Mouse (Mus musculus) macrophage (primary cell): ENCODE results near the gene Scn10a. TPM values are rescaled to one million over a fixed set of nuclear protein-coding genes. Genes with fewer than 3 reads are reported as not detected.
A peak's percentile ranks its signal among the peaks of the same experiment; 100 is the strongest.

ENCODE experiments used
- H3K27ac ChIP-seq: fragments of 350-480 bp; formaldehyde crosslinking; 2 replicates; pipeline ENCODE4 v1.9.0; 2021
- H3K36me3 ChIP-seq: fragments of 350-480 bp; formaldehyde crosslinking; 2 replicates; pipeline ENCODE4 v1.9.0; 2021; ENCODE audit errors: inconsistent target
- H3K4me3 ChIP-seq: fragments of 350-480 bp; formaldehyde crosslinking; 2 replicates; pipeline ENCODE4 v1.9.0; 2021; ENCODE audit errors: inconsistent target
- H3K79me2 ChIP-seq: fragments of 350-480 bp; formaldehyde crosslinking; 2 replicates; pipeline ENCODE4 v1.9.0; 2021; ENCODE audit errors: inconsistent target
- WGBS: methylation state at CpG from one replicate; pipeline ENCODE4 v1.1.7; 2026; ENCODE audit warnings: inconsistent platforms; ENCODE audit not compliant: missing documents; 5-methylcytosine and 5-hydroxymethylcytosine counted together
- polyA plus RNA-seq: library from polyadenylated mRNA; stranded (reverse); fragments of 250-400 nt; gene quantifications from 3 replicates; pipeline ENCODE4 v1.2.4, GENCODE M21; 2018; ENCODE audit warnings: inconsistent platforms
- total RNA-seq, 78 experiments: library from RNA; depleted of rRNA; stranded (reverse); fragments of 250-400 nt; gene quantifications; 1 replicate in 9 of 78; 2 replicates in 24 of 78; 3 replicates in 43 of 78; 4 replicates in 2 of 78; pipeline ENCODE4 v1.2.4; 2018; ENCODE audit warnings: inconsistent platforms in 56 of 78

Scn10a gene
- not detected for total RNA-seq (2018; cell fraction: chromatin; rRNA removed)
- not detected for total RNA-seq (2018; cell fraction: cytosol; rRNA removed)
- total RNA-seq (2018; cell fraction: nucleus; rRNA removed): not detected
- polyA plus RNA-seq: not detected in 3 replicates

GRCm38 (mm10) chr9:119719222-119719621, at the start of gene Scn10a:
Gene Scn10a (minus strand): TSS chr9:119719322.
- no peak within 1 kb of the TSS for H3K4me3 ChIP-seq
- H3K79me2 ChIP-seq: no peaks in the 10 kb centered on the region
- H3K27ac ChIP-seq: no peak within 1 kb of the TSS
- 87% methylated on average over 11 of the region's 11 CpGs for WGBS
- H3K36me3 ChIP-seq: no peaks in the 10 kb centered on the region

DNA sequence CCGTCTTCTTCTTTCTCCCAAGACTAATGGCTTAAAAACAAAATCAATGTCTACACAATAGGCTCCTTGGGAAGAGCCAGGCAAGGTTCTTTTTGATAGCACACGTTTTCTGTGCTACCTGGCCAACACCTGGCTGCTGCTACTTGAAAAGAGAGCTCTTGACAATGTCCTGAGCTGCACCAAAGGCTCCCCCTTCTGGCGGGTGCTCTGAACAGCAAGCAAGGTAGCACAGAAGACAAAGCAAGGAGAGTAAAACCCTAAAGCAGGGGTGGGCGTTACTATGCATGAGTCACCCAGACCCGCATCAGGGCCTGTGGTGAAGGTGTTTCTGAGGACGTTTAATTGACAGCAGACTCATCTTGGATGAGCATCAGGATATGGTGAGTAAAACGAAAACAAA, 49.5 kb upstream of the Scn10a start:
- Histone ChIP-seq H3K27ac (no peak overlapping the region), H3K79me2 (no peaks in the 10 kb centered on the region)
- WGBS: 59% methylated on average over 6 of the region's 7 CpGs

GRCm38 (mm10) chr9:119760226-119760625, 41.1 kb upstream of the Scn10a start:
- no peak overlapping the region for H3K4me3 ChIP-seq

More for the DNA sequence above, 49.5 kb upstream of the Scn10a start:
- Histone ChIP-seq H3K4me3 (no peak overlapping the region), H3K36me3 (no peaks in the 10 kb centered on the region)

GRCm38 (mm10) chr9:119759457-119759856, 40.3 kb upstream of the Scn10a start:
- H3K4me3 ChIP-seq: no peak overlapping the region
- no peaks in the 10 kb centered on the region for H3K79me2 ChIP-seq
- 100% methylated on average over 1 of the region's 1 CpGs for WGBS
- no peak overlapping the region for H3K27ac ChIP-seq
- H3K36me3 ChIP-seq: no peaks in the 10 kb centered on the region

More at GRCm38 (mm10) chr9:119760226-119760625, 41.1 kb upstream of the Scn10a start:
- Histone ChIP-seq H3K79me2 (no peaks in the 10 kb centered on the region), H3K36me3 (no peaks in the 10 kb centered on the region), H3K27ac (no peak overlapping the region)
- WGBS: 100% methylated on average over 3 of the region's 3 CpGs

GRCm38 (mm10) chr9:119751507-119751906, 32.4 kb upstream of the Scn10a start:
- Histone ChIP-seq H3K36me3 (no peaks in the 10 kb centered on the region), H3K79me2 (no peaks in the 10 kb centered on the region), H3K27ac (no peak overlapping the region), H3K4me3 (no peak overlapping the region)
- 2% methylated on average over 5 of the region's 5 CpGs for WGBS

DNA sequence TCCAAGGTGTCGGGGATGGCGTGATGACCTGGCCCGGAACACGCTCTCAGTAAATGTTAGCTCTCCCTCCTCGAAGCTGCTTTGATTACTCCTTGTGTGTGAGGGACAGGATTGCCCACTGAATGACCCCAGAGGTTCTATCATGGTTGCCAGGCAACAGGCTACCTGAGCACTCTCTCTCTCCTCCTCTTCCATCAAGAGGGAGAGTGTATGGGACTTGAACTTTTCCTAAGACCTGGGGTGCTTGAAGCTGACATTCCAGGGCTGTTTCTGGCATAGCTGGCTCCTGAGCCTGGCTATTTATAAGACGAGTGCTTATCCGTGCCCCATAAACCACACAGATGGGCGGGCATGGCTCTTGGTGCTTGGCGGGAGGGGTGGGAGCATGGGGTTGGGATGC, 30.0 kb upstream of the Scn10a start:
- H3K27ac ChIP-seq: no peak overlapping the region
- H3K4me3 ChIP-seq: no peak overlapping the region
- H3K36me3 ChIP-seq: no peaks in the 10 kb centered on the region
- H3K79me2 ChIP-seq: no peaks in the 10 kb centered on the region
- 86% methylated on average over 5 of the region's 9 CpGs for WGBS

DNA sequence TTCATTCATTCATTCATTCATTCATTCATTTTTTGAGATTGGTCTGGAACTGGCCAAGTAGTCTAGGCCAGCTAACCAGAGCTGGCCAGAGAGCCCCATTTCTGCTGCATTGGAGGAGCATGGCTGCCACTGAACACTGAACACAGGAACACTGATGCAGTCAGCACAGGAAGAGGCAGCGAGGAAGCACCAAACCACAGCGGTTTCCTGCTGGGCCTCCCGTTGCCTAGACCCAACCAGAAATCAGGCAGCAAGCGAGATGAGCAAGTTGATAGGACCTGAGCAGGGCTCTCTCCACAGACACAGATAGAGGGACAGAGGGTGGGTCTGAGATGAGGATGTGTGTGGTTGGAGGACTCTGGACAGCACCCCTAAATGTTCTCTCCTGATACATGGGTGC, 24.8 kb upstream of the Scn10a start:
- Histone ChIP-seq H3K36me3 (no peaks in the 10 kb centered on the region), H3K79me2 (no peaks in the 10 kb centered on the region), H3K27ac (peak overlapping the region; percentile 83), H3K4me3 (no peak overlapping the region)
- 5% methylated on average over 4 of the region's 4 CpGs for WGBS

DNA sequence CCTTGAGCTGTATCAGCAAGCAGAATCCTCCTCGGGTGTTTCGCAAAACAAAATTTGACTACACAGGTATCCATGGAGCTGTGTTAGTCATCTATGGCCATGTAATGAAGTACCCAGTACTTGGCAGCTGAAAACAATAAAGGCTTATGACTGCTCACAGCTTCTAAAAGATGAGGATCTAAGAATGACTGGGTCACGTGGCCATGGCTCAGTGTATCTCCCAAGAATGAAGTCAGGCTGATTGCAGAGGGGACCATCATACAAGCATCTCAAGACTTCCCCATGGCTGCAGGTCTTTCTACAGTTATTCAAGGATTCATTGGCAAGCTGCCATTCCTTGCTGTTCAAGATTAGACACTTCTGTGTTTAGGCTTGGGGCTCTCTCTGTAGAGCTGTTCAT, 24.2 kb upstream of the Scn10a start:
- H3K36me3 ChIP-seq: no peaks in the 10 kb centered on the region
- H3K4me3 ChIP-seq: no peak overlapping the region
- WGBS: 44% methylated on average over 3 of the region's 3 CpGs
- no peaks in the 10 kb centered on the region for H3K79me2 ChIP-seq
- peak overlapping the region; percentile 83 for H3K27ac ChIP-seq

- Histone ChIP-seq H3K36me3 (no peaks in the 10 kb centered on the region), H3K27ac (peak overlapping the region; percentile 83), H3K79me2 (no peaks in the 10 kb centered on the region), H3K4me3 (no peak overlapping the region)
- WGBS: 50% methylated on average over 5 of the region's 5 CpGs
These were observed 22.1 kb upstream of the Scn10a start for GRCm38 (mm10) chr9:119741101-119741786.

DNA sequence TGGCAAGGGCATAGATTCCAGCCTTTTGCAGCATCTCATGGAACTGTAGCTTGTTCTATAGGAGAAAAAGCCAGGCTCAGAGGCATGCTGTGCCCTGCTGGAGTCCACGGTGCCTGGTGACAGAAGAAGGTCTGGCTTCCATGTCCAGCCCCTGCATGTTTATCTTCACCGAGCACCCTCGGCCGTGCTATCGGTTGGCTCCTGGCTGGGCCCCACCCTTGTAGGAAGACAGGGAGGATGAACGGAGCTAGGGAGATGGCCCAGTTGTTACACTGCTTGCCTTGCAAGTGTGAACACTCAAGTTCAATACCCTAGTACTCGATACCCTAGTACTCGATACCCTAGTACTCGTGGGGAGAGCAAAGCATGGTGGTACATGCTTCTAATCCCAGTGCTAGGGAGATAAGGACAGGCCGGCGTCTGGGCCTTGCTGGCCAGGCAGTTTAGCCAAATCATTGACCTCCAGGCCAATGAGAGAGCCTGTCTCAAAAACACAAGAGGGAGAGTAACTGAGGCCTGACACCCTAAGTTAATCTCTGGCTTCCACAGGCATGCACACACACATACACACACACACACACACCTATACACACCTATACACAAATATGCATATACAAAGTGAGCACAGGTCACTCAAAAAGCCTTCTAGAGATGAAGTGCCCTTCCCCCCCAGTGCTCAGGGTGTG, 9.4 kb upstream of the Scn10a start:
- H3K27ac ChIP-seq: no peak overlapping the region
- no peak overlapping the region for H3K4me3 ChIP-seq
- no peaks in the 10 kb centered on the region for H3K79me2 ChIP-seq
- WGBS: 99% methylated on average over 11 of the region's 11 CpGs
- no peaks in the 10 kb centered on the region for H3K36me3 ChIP-seq

DNA sequence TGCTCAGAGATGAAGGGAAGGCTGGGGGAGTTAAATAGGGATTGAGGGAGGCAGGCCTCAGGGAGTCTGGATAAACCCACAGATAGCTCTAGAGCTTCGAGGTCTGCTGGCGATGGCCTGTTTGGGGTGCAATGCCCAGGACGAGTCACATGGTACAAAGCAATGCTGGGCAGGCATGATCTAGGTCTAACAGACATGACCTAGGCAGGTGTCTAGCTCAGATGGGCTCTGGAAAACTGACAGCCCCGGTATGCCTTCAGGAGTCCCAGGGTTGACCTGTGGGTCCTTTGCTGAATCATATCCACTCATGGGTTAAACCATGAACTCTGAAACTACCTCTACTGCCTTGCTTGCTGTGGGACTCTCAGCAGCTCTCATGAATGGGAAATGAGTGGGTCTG, 7.9 kb upstream of the Scn10a start:
- 94% methylated on average over 4 of the region's 4 CpGs for WGBS
- Histone ChIP-seq H3K36me3 (no peaks in the 10 kb centered on the region), H3K4me3 (no peak overlapping the region), H3K27ac (no peak overlapping the region), H3K79me2 (no peaks in the 10 kb centered on the region)

- no peaks in the 10 kb centered on the region for H3K36me3 ChIP-seq
- no peaks in the 10 kb centered on the region for H3K79me2 ChIP-seq
- no peak overlapping the region for H3K27ac ChIP-seq
- whole genome bisulfite sequencing: 95% methylated on average over 6 of the region's 6 CpGs
- H3K4me3 ChIP-seq: no peak overlapping the region
These were observed 6.3 kb upstream of the Scn10a start for GRCm38 (mm10) chr9:119725293-119725862.

GRCm38 (mm10) chr9:119706700-119707099, 12.4 kb downstream of the Scn10a start:
- Histone ChIP-seq H3K36me3 (no peaks in the 10 kb centered on the region), H3K27ac (no peak overlapping the region), H3K4me3 (no peak overlapping the region), H3K79me2 (no peaks in the 10 kb centered on the region)
- 18% methylated on average over 6 of the region's 6 CpGs for WGBS

DNA sequence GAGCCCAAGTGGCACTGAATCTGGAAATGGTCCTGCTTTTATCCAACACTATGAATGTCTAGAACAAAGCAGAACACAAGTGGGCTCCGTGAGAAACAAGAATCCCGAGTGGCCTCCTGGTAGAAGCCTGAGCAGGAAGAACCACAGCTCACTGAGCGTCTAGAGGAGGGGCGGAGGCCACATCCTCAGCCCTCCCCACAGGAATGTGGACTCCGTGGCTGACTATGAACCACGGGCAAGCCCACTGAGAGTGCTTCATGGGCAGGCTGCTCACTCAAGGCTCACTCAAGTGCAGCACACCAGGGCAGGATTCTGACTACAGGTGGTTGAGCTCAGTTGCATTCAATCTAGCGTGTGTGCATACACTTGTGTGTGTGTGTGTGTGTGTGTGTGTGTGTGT, 27.6 kb downstream of the Scn10a start:
- H3K4me3 ChIP-seq: no peak overlapping the region
- no peak overlapping the region for H3K27ac ChIP-seq
- no peaks in the 10 kb centered on the region for H3K79me2 ChIP-seq
- no peaks in the 10 kb centered on the region for H3K36me3 ChIP-seq
- WGBS: 44% methylated on average over 6 of the region's 7 CpGs

DNA sequence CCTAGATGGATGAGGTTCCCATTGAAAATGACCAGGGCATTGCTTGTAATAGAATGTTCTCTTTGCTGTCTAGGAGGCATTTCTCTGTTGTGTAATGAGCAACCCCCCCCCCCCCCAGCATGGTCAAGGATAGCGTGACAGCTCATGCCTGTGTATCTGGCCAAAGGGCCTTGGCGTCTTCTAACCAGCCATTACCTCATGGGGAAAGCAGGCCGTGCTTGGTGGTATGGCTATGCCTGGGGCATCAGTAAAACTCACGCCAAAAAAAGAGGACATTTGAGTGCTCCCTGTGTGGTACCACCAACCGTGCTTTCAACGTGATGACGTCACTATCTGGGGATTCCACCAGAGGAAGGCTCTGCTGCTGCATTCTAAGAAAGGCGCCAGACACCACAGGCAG, 28.1 kb downstream of the Scn10a start:
- Histone ChIP-seq H3K4me3 (no peak overlapping the region), H3K36me3 (no peaks in the 10 kb centered on the region), H3K79me2 (no peaks in the 10 kb centered on the region), H3K27ac (no peak overlapping the region)
- WGBS: 84% methylated on average over 8 of the region's 8 CpGs
